Mouse (Mus musculus) embryonic fibroblast, embryonic 13.5 days (primary cell): Measurements from ENCODE around the gene Slf2.

Experiments
- CTCF ChIP-seq: IDR thresholded peaks from 2 replicates; pipeline ENCODE4 v1.5.1; 2011; ENCODE audit warnings: mild to moderate bottlenecking, control low read depth, low read length, moderate library complexity, borderline replicate concordance; ENCODE audit not compliant: insufficient read depth
- POLR2A ChIP-seq: IDR thresholded peaks from 2 replicates; pipeline ENCODE4 v1.6.1; 2011; ENCODE audit warnings: low read depth, mild to moderate bottlenecking, control low read depth, low read length, moderate library complexity

GRCm38 (mm10) chr19:45023993-45024392 lies 93.0 kb downstream of the Slf2 start:
- TF ChIP-seq CTCF (no peak), POLR2A (no peak)
